Mouse (Mus musculus): ENCODE results near the gene Dbnl. TPM values are rescaled to one million over a fixed set of nuclear protein-coding genes. Genes with fewer than 3 reads are reported as not detected.

The Dbnl gene
- polyA plus RNA-seq, 1 experiment from 2014 or later = 86.7 TPM

DNA sequence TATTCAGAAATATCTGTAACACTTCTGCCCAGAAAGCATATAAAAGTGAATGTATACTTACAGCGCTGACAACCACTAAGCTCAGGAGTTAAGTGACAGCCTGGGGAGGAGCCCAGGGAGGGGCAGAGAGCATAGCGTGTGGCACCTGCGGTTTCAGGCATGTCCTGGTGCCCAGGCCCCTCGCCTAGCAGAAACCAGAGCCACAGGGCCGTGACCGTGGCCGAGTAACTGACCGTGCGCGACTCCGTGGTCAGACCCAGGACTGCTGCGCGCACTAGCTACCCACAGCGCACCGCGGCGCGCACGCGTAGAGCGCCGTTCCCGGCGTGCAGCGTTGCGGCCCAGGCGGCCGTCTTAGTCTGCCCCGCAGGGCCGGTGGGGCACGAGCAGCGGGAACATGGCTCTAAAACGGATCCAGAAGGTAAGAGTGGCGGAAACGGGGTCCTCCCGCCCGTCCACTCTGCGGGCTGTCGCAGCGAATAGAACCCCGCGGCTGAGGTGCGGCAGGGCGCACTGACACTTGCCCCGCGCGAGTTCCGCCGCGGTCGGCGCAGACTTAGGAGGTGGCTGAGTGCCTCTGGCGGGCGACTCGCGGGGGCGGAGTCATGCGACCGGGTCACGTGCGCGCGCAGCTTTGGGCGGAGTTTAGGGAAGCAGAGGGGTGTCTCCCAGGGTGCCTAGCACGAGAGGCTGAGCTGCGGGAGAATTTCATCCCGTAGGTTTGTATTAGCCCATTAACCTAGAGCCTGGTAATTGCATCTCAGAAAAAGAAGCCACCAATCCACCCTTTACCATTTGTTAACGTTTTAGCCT, 26.3 kb upstream of the Dbnl start, which contains the start of gene Urgcp:
Urgcp (minus strand) TSS at position 557 of the 813 bp plus-strand sequence.
- H3K27ac ChIP-seq (ENCODE audit: low read length) = peak within 1 kb of the TSS; percentile 96
- peak within 1 kb of the TSS; percentile 89 for H3K4me3 ChIP-seq (ENCODE audit: low read length)
- no peaks in the 10 kb centered on the region for H3K27me3 ChIP-seq (ENCODE audit: control insufficient read depth, insufficient read depth, low read length)
- WGBS = 0% methylated on average over 68 of the region's 68 CpGs
- H3K36me3 ChIP-seq (ENCODE audit: control insufficient read depth, insufficient read depth) = peaks cover 2% of the 10 kb centered on the region; the same call in 1 of the 2 replicates
- peak within 1 kb of the TSS; percentile 72 for H3K4me2 ChIP-seq (ENCODE audit: low read depth, low read length)
- peak; percentile 98 for ATAC-seq (replicated peaks; ENCODE audit: extremely low read depth, insufficient read depth, low FRiP score)
- H3K9me3 ChIP-seq (replicated peaks; ENCODE audit: control insufficient read depth, low read length) = no peaks in the 10 kb centered on the region
- peaks cover 17% of the 10 kb centered on the region for H3K4me1 ChIP-seq (ENCODE audit: control insufficient read depth, insufficient read depth, low read length)
- peak within 1 kb of the TSS; percentile 98 for H3K9ac ChIP-seq (ENCODE audit: low read length)

GRCm38 (mm10) chr11:5762633-5762982, 25.7 kb upstream of the Dbnl start:
- WGBS = 21% methylated on average over 6 of the region's 6 CpGs
- ATAC-seq (replicated peaks; ENCODE audit: extremely low read depth, insufficient read depth, low FRiP score) = no peak
- Histone ChIP-seq H3K36me3 (ENCODE audit: control insufficient read depth, insufficient read depth) (peaks cover 2% of the 10 kb centered on the region), H3K4me3 (ENCODE audit: low read length) (peak overlapping the region; percentile 89), H3K9me3 (replicated peaks; ENCODE audit: control insufficient read depth, low read length) (no peaks in the 10 kb centered on the region), H3K9ac (ENCODE audit: low read length) (peak overlapping the region; percentile 70), H3K4me2 (ENCODE audit: low read depth, low read length) (peak overlapping the region; percentile 72), H3K27me3 (ENCODE audit: control insufficient read depth, insufficient read depth, low read length) (no peaks in the 10 kb centered on the region), H3K27ac (ENCODE audit: low read length) (peak overlapping the region; percentile 96), H3K4me1 (ENCODE audit: control insufficient read depth, insufficient read depth, low read length) (peaks cover 17% of the 10 kb centered on the region)

- Histone ChIP-seq H3K4me1 (ENCODE audit: control insufficient read depth, insufficient read depth, low read length) (peaks cover 6% of the 10 kb centered on the region), H3K4me2 (ENCODE audit: low read depth, low read length) (no peak overlapping the region), H3K27me3 (ENCODE audit: control insufficient read depth, insufficient read depth, low read length) (no peaks in the 10 kb centered on the region), H3K9me3 (replicated peaks; ENCODE audit: control insufficient read depth, low read length) (no peaks in the 10 kb centered on the region), H3K36me3 (ENCODE audit: control insufficient read depth, insufficient read depth) (peaks cover 14% of the 10 kb centered on the region), H3K27ac (ENCODE audit: low read length) (no peak overlapping the region), H3K4me3 (ENCODE audit: low read length) (no peak overlapping the region), H3K9ac (ENCODE audit: low read length) (no peak overlapping the region)
- 63% methylated on average over 6 of the region's 6 CpGs for WGBS
- ATAC-seq (replicated peaks; ENCODE audit: extremely low read depth, insufficient read depth, low FRiP score) = no peak
Measured at GRCm38 (mm10) chr11:5766019-5766418, 22.3 kb upstream of the Dbnl start.

DNA sequence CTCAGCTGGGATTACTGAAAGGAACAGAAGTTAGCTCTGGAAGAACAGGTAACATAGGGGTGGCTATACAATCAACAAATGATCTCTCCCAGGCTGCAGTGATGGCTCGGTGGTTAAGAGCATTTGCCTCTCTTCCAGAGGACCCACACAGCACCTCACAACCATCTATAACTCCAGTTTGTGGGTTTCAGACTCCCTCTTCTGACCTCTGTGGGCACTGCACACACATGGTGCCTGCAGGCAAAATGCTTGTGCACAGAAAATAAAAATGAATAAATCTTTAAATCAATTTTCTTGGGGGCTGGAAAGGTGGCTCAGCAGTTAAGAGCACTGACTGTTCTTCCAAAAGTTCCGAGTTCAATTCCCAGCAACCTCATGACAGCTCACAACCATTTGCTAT, 9.8 kb upstream of the Dbnl start:
- no peak for ATAC-seq (replicated peaks; ENCODE audit: extremely low read depth, insufficient read depth, low FRiP score)
- WGBS = 61% methylated on average over 2 of the region's 2 CpGs

DNA sequence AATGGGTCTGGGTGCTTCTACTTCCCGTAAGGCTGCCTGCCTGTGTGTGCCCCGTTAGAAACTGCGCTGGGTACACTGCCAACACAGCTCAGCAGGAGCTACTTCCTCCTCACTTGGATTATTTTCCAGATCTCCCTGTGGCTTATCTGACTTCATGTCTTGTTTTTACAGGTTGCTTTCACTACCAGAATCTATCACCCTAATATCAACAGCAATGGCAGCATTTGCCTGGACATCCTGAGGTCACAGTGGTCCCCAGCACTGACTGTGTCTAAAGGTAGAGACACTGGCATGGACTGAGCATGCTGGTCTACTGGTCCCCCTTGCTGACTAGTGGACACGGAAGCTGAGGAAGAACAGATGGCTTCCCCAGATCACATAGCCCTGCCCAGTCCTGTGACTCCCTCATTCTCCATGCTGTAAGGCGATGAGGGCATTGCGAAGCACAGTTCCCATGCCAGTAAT, 8.2 kb upstream of the Dbnl start:
- no peak overlapping the region for H3K9ac ChIP-seq (ENCODE audit: low read length)
- no peak overlapping the region for H3K4me3 ChIP-seq (ENCODE audit: low read length)
- ATAC-seq (replicated peaks; ENCODE audit: extremely low read depth, insufficient read depth, low FRiP score) = no peak; the same call in 1 of the 2 replicates
- no peaks in the 10 kb centered on the region for H3K9me3 ChIP-seq (replicated peaks; ENCODE audit: control insufficient read depth, low read length)
- H3K4me1 ChIP-seq (ENCODE audit: control insufficient read depth, insufficient read depth, low read length) = no peaks in the 10 kb centered on the region
- no peak overlapping the region for H3K27ac ChIP-seq (ENCODE audit: low read length)
- no peak overlapping the region for H3K4me2 ChIP-seq (ENCODE audit: low read depth, low read length)
- 75% methylated on average over 6 of the region's 6 CpGs for WGBS
- 0 out of 2 replicates have a peak, but pooled peaks cover 3% of the 10 kb centered on the region for H3K36me3 ChIP-seq (ENCODE audit: control insufficient read depth, insufficient read depth)
- no peaks in the 10 kb centered on the region for H3K27me3 ChIP-seq (ENCODE audit: control insufficient read depth, insufficient read depth, low read length)

More for the DNA sequence above, 9.8 kb upstream of the Dbnl start:
- Histone ChIP-seq H3K36me3 (ENCODE audit: control insufficient read depth, insufficient read depth) (0 out of 2 replicates have a peak, but pooled peaks cover 3% of the 10 kb centered on the region), H3K9me3 (replicated peaks; ENCODE audit: control insufficient read depth, low read length) (0 out of 2 replicates have a peak, but pooled peaks cover under 1% of the 10 kb centered on the region), H3K4me2 (ENCODE audit: low read depth, low read length) (no peak overlapping the region), H3K27ac (ENCODE audit: low read length) (no peak overlapping the region), H3K9ac (ENCODE audit: low read length) (no peak overlapping the region), H3K4me3 (ENCODE audit: low read length) (no peak overlapping the region), H3K4me1 (ENCODE audit: control insufficient read depth, insufficient read depth, low read length) (no peaks in the 10 kb centered on the region), H3K27me3 (ENCODE audit: control insufficient read depth, insufficient read depth, low read length) (no peaks in the 10 kb centered on the region)

GRCm38 (mm10) chr11:5782199-5782944, 5.9 kb upstream of the Dbnl start:
- no peak overlapping the region for H3K4me2 ChIP-seq (ENCODE audit: low read depth, low read length)
- H3K36me3 ChIP-seq (ENCODE audit: control insufficient read depth, insufficient read depth) = 0 out of 2 replicates have a peak, but pooled peaks cover 3% of the 10 kb centered on the region
- 31% methylated on average over 8 of the region's 8 CpGs for WGBS
- no peaks in the 10 kb centered on the region for H3K27me3 ChIP-seq (ENCODE audit: control insufficient read depth, insufficient read depth, low read length)
- peaks cover 1% of the 10 kb centered on the region; the same call in 1 of the 2 replicates for H3K4me1 ChIP-seq (ENCODE audit: control insufficient read depth, insufficient read depth, low read length)
- H3K27ac ChIP-seq (ENCODE audit: low read length) = no peak overlapping the region
- ATAC-seq (replicated peaks; ENCODE audit: extremely low read depth, insufficient read depth, low FRiP score) = no peak
- no peaks in the 10 kb centered on the region for H3K9me3 ChIP-seq (replicated peaks; ENCODE audit: control insufficient read depth, low read length)
- no peak overlapping the region for H3K9ac ChIP-seq (ENCODE audit: low read length)
- H3K4me3 ChIP-seq (ENCODE audit: low read length) = no peak overlapping the region

DNA sequence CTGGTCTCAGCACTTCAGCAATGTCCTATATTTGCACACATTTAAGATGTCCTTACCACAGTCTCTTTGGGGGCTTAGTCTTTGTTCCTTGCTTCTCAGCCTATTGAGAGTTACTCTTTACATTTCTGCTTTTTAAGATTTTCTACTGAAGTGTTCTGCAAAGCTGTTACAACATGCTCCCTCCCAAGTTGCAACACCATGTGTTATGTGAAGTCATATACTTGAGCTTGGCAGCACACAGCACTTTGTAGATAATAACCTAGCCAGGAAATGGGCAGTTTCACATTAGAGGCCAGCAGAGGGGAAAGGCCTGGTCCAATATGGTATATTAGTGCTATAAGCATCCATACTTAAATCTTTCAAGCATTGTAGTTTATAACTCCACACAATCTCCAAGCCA, 2.6 kb upstream of the Dbnl start:
- H3K36me3 ChIP-seq (ENCODE audit: control insufficient read depth, insufficient read depth) = 0 out of 2 replicates have a peak, but pooled peaks cover 2% of the 10 kb centered on the region
- no peak overlapping the region for H3K27ac ChIP-seq (ENCODE audit: low read length)
- no peak overlapping the region for H3K9ac ChIP-seq (ENCODE audit: low read length)
- H3K27me3 ChIP-seq (ENCODE audit: control insufficient read depth, insufficient read depth, low read length) = no peaks in the 10 kb centered on the region
- H3K4me2 ChIP-seq (ENCODE audit: low read depth, low read length) = no peak overlapping the region
- no peaks in the 10 kb centered on the region for H3K9me3 ChIP-seq (replicated peaks; ENCODE audit: control insufficient read depth, low read length)
- no peak for ATAC-seq (replicated peaks; ENCODE audit: extremely low read depth, insufficient read depth, low FRiP score)
- no peak overlapping the region for H3K4me3 ChIP-seq (ENCODE audit: low read length)
- H3K4me1 ChIP-seq (ENCODE audit: control insufficient read depth, insufficient read depth, low read length) = peaks cover 15% of the 10 kb centered on the region

DNA sequence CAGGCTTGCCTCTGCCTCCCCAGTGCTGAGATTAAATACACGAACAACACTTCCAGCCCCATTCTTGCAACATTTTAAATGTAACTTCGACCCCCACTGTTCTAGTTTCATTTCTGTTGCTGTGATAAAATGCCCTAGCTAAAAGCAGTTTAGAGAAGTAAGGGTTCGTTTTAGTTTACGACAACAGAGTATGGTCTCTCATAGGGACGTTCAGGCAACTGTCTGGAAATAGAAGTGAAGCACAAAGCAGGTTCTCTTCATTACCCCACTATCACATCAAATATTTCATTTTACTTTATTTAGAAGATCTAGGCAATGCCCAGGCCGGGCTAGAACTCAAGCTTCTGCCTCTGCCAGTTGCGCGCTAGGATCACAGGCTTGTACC, 625 bp upstream of the Dbnl start:
- no peaks in the 10 kb centered on the region for H3K9me3 ChIP-seq (replicated peaks; ENCODE audit: control insufficient read depth, low read length)
- no peaks in the 10 kb centered on the region for H3K27me3 ChIP-seq (ENCODE audit: control insufficient read depth, insufficient read depth, low read length)
- peak overlapping the region; percentile 90 for H3K4me3 ChIP-seq (ENCODE audit: low read length)
- H3K4me1 ChIP-seq (ENCODE audit: control insufficient read depth, insufficient read depth, low read length) = peaks cover 15% of the 10 kb centered on the region
- no peak for ATAC-seq (replicated peaks; ENCODE audit: extremely low read depth, insufficient read depth, low FRiP score)
- peaks cover 6% of the 10 kb centered on the region for H3K36me3 ChIP-seq (ENCODE audit: control insufficient read depth, insufficient read depth)
- 33% methylated on average over 8 of the region's 8 CpGs for WGBS
- H3K4me2 ChIP-seq (ENCODE audit: low read depth, low read length) = peak overlapping the region; percentile 87
- peak overlapping the region; percentile 95 for H3K27ac ChIP-seq (ENCODE audit: low read length)
- peak overlapping the region; percentile 93 for H3K9ac ChIP-seq (ENCODE audit: low read length)
